Mouse (Mus musculus) brown adipose tissue, adult 24 weeks (tissue): ENCODE measurements at regions not wholly inside any gene's neighbourhood (a gene's known extent, or its start where the extent isn't known, plus 50 kb on each side); places are given as distances from the start of the nearest gene placed in this dataset.

Experiments used
- H3K27ac ChIP-seq: fragments of 200-500 bp; replicated peaks from 2 replicates; pipeline ENCODE4 v1.5.1; 2012; ENCODE audit warnings: low read depth, mild to moderate bottlenecking, low read length
- H3K4me1 ChIP-seq: fragments of 200-500 bp; 2 replicates; pipeline ENCODE4 v1.6.1; 2012; ENCODE audit warnings: low read length, mixed read lengths; ENCODE audit not compliant: control insufficient read depth, insufficient read depth, insufficient read length
- H3K4me3 ChIP-seq: fragments of 200-500 bp; 2 replicates; pipeline ENCODE4 v1.5.1; 2012; ENCODE audit warnings: low read depth, mild to moderate bottlenecking, low read length, moderate library complexity; ENCODE audit not compliant: insufficient read depth

DNA sequence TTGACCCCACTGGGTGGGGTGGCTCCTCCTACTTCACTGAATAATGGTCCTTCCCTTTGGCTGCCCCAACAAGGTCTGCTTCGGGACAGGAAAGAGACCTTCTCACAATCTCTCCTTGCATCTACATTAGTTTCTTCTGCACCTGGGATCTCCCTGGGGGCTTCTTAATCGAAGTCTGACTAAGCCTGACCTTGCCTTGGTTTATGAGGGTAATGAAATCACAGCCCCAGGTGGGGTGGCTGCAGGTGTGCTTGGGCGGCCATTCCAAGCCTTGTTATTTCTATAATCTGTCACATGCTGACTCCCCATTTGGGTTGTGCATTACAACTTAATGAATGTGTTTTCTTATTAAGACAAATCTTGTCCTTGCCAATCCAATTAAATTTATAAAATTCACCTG, 520.2 kb upstream of the Mctp2 start:
- Histone ChIP-seq H3K4me3 (no peak overlapping the region), H3K4me1 (no peaks in the 10 kb centered on the region), H3K27ac (no peak overlapping the region)

DNA sequence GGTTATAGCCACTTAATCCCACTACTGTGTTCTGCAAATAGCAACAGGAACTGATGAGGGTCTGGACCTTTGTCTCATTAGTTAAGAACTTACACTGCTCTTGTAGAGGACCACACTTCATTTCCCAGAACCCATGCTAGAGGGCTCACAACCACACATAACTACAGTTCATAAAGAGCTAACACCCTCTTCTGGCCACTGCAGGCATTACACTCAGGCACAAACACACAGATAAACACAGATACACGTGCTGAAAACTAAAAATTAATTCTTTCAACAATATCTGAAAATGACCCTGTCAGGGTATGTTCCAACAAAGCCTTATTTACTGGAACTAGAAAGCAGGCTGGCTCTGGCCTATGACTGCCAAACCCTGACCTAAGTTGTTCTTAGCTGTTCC, 529.0 kb upstream of the Mctp2 start:
- H3K4me1 ChIP-seq = no peaks in the 10 kb centered on the region
- no peak overlapping the region for H3K27ac ChIP-seq
- no peak overlapping the region for H3K4me3 ChIP-seq

DNA sequence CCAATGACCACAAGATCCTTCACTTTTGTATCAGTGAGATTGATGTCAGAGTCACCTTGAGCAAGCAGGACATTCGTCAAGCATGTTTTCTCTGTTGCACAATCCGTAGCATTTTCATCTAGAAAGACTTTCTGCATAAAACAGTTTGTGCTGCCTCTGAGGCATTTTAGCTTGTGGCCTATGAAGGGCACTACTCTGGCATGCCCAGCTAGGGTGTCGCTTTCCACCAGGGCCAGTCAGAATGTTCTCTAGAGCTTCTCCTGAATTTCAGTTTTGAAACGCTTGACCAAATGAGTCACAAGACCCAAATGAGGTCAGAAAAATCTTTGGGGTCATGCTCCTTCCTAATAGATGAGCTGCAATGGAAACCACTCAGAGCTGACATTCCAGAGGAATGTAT, 529.6 kb upstream of the Mctp2 start:
- Histone ChIP-seq H3K27ac (no peak overlapping the region), H3K4me1 (no peaks in the 10 kb centered on the region), H3K4me3 (no peak overlapping the region)

DNA sequence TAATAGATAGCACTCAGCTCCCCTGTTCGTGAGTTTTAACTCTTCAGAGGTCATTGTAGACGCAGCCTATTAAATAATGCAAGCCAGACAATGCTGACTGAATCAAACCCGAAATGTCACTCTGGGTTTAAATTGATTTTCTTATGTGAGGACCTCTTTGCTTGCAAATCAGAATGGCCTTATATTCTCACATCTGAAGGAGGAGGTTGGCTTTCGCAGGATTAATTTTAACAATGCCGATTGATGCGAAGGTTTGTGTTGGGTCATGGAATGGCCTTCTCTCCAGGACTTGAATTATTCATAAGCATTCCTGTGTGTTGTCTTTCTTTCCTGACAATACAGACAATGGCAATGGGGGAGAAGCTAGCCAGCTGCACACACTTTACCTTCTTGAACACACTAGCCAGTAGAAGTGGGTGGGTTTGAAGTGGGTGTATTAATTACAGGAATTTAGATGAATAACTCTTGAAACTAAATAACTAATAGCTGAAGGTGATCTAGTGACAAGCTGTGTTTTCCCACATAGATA, 530.1 kb upstream of the Mctp2 start:
- Histone ChIP-seq H3K4me3 (no peak overlapping the region), H3K27ac (no peak overlapping the region), H3K4me1 (no peaks in the 10 kb centered on the region)

DNA sequence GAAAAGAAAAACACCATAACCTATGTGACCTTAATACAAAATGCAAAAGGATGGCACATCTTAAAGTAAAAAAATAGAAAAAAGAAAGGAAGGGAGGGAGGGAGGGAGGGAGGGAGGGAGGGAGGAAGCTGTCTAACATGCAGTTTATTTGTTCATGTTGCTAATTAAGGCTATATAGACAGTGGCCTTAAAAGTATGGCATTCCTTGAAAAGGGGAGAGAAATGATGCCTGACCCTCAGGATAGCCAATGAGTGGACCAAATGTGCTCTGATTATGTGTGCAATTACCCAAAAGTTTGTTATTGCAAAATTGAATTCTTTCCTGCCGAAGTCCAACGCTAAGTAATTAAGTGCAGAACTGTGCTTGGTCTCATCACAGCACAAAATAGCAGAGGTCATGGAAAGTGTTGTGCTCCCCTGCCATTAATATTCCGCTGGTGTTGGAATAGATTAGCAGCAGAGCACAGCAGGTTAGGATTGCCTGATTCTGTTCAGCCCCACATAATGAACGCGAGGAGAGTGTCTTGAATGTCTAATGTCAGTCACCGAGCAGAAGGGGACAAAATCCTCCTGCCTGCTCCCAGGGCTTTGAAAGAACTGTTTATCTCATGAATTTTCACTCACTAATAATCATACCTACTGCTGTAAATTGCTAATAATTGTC, 531.7 kb upstream of the Mctp2 start:
- Histone ChIP-seq H3K4me1 (no peaks in the 10 kb centered on the region), H3K4me3 (no peak overlapping the region), H3K27ac (no peak overlapping the region)

DNA sequence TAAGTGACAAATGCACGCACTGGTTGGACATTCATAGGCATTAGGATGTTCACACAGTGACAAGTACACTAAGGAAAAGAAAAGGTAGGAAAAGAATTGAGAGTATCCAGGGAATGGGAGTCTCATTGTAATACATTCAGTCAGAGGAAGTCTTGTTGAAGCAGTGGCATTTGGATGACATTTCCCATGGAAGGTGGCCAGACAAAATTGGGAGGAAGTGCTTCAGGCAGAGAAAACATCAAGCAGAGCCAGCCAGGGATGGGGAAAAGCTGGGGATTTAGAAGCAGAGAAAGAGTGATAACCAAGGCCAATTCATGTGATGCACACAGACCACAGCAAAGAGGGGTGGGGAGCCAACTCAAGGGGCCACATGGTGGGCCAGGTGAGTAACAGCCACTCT, 524.0 kb upstream of the Rgma start:
- no peak overlapping the region for H3K27ac ChIP-seq
- H3K4me1 ChIP-seq = no peaks in the 10 kb centered on the region
- H3K4me3 ChIP-seq = no peak overlapping the region

DNA sequence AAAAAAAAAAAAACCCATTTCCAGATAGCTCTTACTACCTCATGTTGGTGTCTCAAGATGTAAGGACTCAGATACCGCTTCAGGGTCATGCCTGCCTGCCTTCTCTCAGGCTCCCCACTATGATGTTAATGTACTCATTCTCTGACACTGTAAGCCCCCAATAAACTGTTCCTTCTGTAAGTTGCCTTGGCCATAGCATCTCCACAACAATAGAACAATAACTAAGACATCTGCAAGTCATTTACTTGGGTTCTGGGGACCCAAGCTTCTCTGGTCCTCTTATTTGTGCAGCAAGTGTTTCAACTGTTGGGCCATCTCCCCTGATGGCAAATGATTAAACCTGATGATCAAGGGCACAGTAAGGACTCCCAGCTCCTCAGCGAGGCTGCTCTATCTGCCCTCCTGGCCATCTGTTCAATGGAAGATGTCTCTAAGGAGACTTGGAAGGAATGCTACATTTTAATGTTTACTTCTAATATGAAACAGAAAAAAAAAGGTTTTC, 520.8 kb upstream of the Rgma start:
- Histone ChIP-seq H3K4me1 (no peaks in the 10 kb centered on the region), H3K27ac (no peak overlapping the region), H3K4me3 (no peak overlapping the region)

DNA sequence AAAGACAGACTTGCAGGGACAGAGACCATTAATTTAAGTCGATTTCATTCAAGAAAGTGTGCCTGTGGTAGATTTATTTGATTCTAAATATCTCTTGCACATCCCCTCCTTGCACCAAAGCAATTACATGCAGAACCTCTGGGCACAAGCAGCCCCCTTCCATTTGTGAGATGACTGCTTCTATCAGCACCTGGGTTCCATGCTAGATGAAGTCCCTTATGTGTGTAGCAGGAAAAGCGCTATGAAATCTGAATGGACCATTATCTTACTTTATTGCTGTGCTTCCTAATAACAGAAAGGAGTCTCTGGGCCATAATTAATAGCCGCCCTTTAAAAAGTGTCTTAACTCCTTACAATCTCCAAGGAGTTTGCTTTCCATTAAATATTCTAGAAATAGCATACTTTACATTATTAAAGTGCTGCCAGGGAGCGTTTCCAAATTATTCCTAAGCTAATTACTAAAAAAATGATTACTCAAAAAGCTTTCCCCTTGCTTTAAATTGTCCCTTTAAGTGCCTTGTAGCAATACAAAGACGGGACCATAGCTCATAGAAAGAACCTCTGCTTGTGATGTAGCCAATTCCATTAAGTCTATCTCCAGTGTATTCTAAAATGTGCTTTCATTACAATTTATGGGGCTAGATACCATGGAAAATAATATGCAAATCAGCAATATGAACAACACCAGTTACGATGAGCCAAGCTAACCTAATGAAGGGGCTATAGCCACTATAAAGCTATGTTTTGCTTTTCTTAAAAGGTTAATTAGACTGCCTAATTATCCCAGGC, 508.1 kb upstream of the Rgma start:
- H3K4me1 ChIP-seq = no peaks in the 10 kb centered on the region
- H3K4me3 ChIP-seq = no peak overlapping the region
- no peak overlapping the region for H3K27ac ChIP-seq

DNA sequence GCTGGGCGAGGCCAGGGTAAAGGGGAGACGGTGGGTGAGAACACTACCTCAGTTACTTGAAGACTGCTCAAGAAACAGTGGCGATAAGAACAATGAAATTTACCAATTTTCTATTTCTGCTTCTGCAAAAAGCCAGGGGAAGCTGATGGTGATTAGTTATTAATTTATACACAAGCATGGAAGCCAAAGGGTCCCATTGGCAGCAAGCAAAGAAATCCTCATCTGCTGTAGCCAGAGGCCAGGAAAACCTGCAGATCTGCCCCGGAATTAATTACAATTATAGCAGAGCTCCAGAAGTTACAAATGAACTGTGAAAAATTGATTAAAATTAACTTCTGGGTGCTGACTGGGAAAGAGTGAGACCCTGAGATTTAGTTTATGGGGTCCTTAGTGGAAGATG, 506.2 kb upstream of the Rgma start:
- H3K27ac ChIP-seq = no peak overlapping the region
- H3K4me1 ChIP-seq = no peaks in the 10 kb centered on the region
- H3K4me3 ChIP-seq = no peak overlapping the region

DNA sequence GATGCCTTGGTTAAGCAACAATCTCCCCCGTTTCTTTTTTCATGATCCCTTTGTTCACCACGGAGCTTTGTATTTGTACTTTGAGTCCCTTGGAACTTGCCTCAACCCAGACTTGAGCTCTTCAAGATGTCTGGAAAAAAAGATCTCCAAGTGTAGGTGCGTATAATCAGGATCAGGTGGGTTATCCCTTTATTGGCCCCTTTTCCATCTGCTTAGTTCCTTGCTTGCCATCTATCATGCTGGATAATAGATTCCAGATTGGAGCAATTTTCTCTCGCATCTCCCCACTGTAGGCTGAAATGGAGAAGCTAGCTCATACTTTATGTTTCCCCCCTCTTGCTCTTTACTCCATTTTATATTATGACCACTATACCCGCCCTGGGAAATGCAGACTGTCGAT, 474.5 kb upstream of the Rgma start:
- Histone ChIP-seq H3K4me1 (no peaks in the 10 kb centered on the region), H3K4me3 (no peak overlapping the region), H3K27ac (no peak overlapping the region)

DNA sequence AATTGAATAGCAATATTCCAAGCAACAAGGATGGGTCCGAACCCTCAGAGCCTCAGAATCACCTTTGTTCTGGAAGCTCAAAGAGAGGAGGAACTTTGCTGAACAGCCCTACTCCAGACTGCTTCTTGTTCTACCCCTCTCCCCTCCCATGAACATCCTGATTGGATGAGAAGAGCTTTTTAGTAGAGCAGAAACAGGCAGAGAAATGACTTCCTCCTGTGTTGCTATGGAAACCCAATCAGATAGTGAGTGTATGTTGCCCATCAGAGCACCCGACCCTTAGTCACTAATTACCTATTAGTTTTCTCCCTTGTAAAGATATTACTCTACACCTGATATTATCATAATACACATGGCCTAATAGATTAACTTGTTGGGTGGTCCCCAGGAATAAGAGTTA, 469.4 kb upstream of the Rgma start:
- no peak overlapping the region for H3K27ac ChIP-seq
- H3K4me3 ChIP-seq = no peak overlapping the region
- H3K4me1 ChIP-seq = no peaks in the 10 kb centered on the region

DNA sequence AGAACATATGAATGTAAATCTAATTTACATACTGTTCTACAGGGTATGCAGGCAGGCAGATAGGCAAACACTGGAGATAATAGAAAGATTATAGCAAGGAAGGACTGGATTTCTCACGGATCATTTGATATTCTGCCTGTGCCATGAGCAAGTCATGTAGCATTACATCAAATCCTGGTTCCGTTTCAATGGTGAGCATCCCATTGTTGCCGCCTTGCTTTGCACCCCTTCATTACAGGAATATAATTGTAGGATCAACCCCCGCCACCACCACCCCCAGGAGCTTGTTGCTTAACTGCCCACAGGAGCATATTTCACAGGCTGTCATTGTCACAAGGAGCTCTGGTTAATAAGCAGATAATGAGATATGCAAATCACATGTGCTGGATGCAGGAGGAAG, 468.8 kb upstream of the Rgma start:
- Histone ChIP-seq H3K4me1 (no peaks in the 10 kb centered on the region), H3K4me3 (no peak overlapping the region), H3K27ac (no peak overlapping the region)

DNA sequence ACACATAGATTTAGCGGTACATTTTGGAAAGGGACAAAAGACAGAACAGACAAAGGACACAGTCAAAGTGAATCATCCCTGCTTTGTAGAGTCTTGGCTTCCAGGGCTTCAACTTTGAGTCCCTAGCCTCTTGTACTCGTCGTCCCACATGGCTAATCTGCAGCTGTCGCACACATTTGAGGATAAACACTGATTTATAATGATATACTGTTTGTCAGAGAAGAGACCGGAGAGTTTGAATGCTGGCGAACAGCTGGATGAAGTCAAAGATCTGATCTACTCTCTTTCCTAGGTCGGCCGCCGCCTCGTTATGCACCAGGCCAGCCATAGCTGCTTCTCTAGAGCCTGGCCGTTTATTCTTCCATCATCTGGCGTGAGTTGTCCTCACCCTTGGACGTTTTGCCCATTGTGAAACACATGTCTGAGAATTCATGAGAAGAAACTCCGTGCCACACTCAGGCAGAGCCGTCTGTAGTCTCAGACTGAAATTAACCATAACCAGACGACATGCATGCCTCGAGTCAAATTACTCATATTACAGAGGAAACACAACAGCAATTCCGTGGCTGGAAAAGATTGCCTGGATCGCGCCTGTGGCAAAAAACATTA, 448.4 kb upstream of the Rgma start:
- no peak overlapping the region for H3K27ac ChIP-seq
- no peaks in the 10 kb centered on the region for H3K4me1 ChIP-seq
- H3K4me3 ChIP-seq = no peak overlapping the region

DNA sequence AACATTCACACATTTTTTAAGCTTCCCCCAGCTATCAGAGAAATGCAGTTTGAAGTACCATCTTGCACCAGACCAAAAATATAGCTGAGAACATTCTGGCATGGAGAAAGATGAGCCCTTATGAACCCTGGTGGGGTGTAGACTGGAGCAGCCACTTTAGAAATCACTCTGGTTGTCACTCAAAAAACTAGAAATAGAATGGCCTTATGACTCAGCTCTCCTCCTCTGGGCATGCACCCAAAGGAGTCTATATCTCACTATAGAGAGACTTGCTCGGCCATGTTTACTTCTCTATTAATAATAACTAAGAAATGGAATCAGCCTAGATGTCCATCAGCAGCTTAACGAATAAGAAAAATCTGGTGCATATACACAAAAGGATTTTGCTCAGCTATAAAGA, 436.5 kb upstream of the Rgma start:
- H3K4me3 ChIP-seq = no peak overlapping the region
- H3K27ac ChIP-seq = no peak overlapping the region
- no peaks in the 10 kb centered on the region for H3K4me1 ChIP-seq

DNA sequence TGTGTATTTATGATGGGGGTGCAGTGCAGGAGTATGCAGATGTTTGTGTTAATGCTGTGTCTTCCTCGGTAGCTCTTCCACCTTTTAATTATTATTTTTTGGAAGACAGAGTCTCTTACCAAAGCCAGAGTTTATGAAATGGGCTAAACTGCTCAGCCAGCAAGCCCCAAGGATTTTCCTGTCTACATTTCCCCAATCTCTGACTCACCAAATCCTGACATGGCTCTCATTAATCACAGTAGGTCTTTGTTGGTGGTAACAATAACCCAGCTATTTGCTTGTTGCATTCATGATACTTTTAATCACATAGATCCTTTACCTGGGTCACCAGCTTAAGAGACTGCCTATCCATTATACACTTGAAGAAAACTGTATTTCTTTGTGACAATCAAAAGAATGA, 427.8 kb upstream of the Rgma start:
- Histone ChIP-seq H3K4me3 (no peak overlapping the region), H3K27ac (no peak overlapping the region), H3K4me1 (no peaks in the 10 kb centered on the region)
